Mouse (Mus musculus) liver (tissue): ENCODE data around the gene Npsr1.

ENCODE experiments used
- DNase-seq: peaks from one replicate; pipeline ENCODE4 v3.0.0-alpha.2; 2020; ENCODE audit warnings: mixed read lengths

The Npsr1 gene

DNA sequence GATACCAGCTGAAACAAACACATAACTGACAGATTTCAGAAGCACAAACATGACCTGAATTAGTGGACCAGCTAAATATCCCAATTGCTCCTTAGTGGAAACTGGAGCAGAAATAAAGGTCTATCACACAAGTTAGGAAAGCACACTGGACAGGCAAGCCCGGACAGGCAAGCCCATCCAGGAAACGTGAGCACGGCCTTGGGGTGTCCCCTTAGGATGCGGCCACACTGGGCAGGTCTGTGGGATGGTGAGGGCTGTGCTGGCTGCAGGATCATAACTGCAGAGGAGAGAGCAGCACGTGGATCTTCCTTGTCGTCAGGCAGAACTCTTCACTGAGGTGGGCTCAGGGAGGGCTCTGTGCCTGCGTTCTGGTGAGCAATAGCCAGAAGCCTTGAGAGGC, at the start of gene Npsr1:
Npsr1 (plus strand) TSS at position 301 of the 400 bp plus-strand sequence.
- no peak for DNase-seq

DNA sequence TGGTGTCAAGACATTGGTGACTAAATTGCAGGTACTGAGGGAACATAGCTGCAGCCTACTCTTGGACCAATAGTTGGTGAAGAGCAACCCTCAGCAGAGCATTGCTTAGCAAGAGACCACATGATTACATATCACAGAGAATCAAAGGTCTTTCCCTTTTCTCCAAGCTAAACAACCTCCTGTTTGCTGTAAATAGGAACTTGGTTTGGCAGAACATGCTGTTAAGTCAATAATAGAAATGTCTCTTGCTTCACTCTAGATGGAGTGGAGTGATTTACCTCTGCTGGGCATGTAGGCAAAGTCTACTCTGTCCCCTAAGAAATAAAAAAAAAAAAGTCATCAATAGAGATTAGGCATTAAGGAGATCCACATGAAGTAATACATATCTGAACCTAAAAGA, 46.3 kb upstream of the Npsr1 start:
- DNase-seq: no peak

DNA sequence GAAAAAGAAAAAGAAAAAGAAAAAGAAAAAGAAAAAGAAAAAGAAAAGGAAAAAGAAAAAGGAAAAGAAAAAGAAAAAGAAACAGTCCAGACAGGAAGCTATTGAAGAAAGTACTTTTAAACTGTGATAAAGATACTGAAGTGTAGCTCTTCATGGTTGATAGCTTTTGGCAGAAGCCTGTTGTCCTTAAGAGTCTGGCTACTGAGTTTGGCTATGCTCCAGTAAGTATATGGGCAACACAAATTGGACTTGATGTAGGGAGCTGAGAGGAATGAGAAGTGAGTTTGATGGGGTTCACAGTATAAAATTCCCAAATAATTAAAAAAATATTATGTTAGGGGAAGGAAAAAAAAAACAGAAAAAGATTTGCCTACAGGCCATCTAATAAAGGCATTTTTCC, 34.5 kb upstream of the Npsr1 start:
- no peak for DNase-seq

DNA sequence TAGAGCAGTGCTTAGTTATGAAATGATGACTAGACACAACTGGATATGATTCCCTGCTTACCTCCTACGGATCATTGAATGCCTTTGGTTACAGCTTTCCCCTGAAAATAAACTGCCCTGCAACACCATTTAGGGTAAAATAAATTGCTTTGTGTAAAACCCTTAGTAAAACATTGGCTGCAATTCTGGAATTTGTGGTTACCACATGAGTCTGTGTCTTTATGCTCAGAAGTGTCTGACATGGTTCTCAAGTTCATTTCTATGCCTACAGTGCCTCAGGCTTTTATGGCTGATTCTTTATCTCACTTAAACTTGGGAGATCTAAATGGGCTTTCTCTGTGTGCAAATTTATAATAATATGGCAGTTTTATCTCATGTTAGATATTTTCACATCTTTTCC, 26.1 kb upstream of the Npsr1 start:
- DNase-seq: no peak

DNA sequence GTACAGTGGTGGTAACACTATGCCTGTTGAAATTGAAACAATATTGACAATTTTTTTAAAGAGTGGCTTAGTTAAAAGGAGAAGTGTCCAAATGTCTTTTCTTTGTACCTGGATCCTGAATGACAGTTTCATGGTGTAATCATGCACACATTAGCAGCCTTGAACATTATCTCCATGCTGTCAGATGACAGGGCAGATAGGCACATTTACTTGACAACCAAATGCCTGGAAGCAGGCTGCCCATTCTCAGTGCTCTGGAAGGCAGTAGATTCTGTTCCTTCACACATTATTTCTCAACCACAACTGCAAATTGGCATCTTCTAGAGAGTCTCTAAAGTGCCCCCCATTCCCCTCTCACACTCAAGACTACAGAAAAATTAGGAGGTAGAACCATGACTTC, 20.2 kb upstream of the Npsr1 start:
- DNase-seq: no peak

DNA sequence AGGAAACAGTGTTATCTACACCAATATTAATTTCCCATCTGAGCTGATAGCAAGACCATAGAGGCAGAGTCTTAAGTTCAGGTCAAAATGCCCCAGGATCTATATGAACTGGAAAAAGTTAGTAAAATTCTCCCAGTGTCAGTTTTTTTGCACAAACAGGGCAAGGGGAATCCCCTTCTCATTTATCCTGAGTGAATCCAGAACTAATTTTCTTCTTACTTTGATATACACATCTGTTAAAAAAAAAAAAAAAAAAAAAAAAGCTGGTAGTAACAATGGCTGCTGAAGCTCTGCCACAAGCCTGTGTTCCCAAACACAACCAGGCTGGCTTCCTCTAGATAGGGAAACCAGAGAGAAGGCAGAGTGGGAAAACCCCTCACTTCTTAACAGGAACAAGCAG, 5.9 kb upstream of the Npsr1 start:
- DNase-seq: no peak

DNA sequence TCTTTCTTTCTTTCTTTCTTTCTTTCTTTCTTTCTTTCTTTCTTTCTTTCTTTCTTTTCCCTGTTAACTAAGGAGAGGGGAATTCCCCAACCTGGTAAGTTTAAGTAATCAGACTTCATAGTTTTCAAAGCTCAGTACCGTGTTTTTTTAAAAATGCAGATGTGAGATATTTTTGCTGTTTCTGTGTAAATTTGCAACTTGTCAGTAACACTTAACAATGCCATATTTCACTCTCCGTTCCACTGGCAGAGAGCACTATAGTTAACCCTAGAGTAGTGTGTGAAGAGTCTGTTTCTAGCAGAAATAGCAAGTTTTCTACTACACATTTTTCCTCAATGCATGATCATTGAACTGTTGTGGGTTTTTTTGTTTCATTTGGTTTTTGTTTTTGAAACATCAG, 730 bp downstream of the Npsr1 start:
- no peak for DNase-seq

DNA sequence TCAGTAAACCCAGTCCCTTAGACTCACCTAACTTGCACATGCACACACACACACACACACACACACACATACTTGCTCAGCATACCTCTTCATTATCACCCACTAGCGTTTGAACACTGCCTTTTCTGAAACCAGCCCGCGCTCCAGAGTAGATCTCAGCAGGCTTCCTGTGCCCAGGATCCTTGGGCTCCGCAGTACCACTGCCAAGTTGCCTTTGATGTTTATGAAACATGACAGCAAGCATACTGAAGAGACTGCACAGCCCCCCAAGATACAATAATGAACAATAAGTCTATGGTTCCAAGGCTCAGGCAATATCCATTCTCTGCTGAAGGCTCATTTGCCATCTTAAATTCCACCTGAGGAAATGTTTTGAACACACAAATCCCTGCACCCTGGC, 1.8 kb downstream of the Npsr1 start:
- DNase-seq: no peak

DNA sequence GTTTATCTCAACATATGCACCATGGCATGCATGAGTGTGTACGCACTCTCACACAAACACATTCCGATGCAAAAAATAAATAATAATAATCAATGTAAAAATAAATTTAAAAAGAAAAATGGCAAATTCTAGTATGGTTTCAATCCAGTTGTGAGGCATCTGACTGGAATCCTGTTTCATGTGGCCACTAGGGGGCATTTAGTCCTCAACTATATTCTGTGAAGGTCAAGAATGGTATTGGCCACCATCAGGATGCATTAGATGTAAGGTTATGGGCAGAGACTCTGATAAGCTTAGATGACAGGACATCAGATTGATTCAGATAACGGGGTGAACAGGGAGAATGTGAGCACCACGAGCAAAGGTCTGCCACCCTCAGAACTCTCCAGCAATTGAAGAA, 21.6 kb downstream of the Npsr1 start:
- peak; percentile 13 for DNase-seq

DNA sequence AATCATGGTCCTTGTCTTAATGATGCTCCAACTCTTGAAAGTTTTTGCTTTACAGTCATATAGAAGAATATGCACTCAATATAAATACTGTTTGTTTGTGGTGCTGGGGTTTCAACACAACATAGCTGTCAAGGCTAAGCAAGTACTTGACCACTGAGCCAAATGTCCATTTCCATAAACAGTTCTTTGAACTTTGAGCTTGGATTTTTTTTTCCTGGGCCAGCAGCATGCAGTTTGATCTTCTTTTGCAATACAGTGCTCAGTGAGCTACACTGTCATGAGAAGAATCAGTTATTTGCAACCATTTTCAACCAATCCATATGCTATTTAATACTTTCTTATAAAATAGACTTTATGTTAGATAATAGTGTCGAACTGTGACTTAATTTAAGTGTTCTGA, 35.3 kb downstream of the Npsr1 start:
- DNase-seq: no peak

DNA sequence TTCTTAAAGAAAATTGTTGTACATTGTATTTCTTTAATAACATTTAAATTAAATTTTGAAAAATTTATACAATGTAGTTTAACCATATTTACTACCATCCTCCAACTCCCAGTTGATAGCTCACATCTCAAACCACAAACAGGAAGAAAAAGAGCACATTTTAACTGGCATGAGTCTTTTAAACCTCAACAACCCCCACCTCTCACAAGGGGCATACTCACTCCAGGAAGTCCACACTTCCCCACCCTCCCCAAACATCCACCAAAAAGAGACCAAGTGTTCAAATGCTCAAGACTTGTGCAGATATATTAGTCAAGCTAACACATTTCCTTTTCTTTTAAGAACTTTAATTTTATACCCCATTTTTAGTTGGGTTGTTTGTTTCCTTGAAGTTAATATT, 38.6 kb downstream of the Npsr1 start:
- no peak for DNase-seq

DNA sequence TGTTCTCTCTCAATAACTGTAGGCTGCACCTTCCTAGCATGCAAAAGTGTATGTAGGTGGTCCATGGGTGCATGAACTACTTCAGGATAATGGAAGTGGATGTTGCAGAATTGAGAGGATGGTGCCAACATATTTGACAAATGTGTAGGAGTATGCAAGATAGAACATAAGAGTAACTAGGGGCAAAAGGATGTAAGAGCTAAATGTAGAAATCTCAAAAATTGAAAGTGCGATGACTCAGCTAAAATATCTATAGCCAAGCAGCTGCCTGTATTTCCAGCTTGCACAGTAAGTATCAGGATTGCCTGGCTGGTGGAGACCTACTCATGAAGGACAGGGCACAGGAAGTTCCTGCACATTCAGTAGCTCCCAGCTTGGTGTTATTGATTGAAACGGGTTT, 46.5 kb downstream of the Npsr1 start:
- DNase-seq: no peak

DNA sequence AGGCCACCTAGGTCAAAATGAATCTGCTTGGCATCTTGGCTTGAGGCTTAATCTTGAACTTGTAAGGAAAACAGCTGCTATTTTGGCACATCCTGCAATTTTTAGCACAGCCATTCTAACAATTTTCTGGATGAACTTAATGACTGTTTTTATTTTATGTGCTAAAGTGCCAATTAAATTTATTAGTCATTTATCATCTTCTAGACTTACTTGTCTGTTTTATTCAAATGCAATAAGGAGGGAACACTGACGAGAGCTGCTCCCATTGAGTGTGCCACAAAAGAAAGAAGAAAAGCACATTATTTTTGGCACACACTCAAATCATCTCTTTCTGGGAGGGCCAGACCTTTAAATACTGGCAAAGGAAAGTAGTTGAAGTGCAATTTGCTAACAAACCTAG, 59.4 kb downstream of the Npsr1 start:
- no peak for DNase-seq

DNA sequence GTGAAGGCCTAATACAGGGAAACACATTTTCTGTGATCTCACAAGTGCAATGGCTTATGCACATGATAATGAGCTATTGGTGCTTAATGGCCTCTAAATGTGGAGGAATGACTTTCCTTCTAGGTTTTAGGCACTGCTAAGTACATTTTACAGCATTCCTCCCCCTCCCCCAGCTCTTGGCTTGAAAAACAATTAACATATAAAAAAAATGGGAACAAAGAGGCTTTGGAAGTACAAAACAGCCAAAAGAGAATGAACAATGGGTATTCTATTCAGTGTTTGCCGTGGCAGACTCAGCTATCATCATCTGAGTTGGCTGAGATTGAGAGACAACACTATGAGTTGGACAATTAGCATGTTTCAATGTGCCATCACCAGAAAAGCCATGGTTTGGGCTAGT, 62.6 kb downstream of the Npsr1 start:
- DNase-seq: no peak

DNA sequence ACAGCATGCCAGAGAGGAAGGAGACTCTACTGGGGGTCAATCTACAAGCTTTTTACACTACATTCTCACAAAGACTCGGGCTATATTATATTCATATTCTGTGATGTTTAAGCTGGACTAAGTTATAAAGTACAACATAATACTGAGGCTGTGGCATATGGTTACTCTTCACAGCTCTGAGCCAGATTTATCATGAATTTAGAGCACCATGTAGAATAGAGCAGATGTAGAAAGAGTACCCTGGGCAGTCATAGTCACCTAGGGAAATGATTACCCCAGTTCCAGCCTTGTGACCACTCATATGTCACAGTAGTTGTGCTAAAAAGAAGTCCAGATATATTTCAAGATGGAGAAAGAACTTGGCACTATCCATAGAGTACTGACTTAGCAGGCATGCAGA, 70.7 kb downstream of the Npsr1 start:
- DNase-seq: no peak

DNA sequence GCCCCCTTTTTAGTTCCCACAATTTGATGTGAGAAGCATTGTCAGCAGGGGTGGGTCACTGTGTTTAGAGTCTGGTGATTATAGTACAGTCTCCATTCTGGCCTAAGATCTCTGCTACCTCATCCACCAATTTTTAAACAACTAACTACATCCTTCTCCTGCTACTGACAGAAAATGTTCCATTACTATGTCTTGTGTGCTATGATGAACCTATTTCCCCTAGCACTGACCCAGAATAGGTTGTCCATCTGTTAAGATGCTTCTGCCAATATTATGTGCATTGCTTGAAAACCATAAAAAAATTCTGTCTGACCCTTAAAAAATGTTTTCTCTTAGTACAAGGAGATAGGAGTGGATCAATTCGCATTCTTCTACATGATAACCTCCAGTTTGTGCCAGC, 72.9 kb downstream of the Npsr1 start:
- DNase-seq: no peak

DNA sequence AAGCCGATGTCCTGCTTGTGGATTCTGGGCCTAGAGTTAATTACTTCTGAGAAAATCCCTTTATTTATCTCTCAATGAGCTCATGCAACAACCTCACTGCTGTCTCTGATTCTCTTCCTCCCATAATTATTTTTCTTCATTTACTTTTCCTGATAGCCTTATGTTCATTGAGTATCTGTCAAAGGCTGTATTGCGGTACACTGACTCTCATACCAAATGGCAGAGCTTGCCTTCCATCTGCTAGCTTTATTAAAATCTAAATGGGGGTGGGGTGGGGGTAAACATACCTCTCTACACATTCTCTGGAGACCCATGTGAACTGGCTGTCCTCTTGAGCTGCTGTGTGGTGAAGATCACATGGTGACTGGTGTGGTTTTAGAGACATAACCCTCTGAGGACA, 80.9 kb downstream of the Npsr1 start:
- no peak for DNase-seq

DNA sequence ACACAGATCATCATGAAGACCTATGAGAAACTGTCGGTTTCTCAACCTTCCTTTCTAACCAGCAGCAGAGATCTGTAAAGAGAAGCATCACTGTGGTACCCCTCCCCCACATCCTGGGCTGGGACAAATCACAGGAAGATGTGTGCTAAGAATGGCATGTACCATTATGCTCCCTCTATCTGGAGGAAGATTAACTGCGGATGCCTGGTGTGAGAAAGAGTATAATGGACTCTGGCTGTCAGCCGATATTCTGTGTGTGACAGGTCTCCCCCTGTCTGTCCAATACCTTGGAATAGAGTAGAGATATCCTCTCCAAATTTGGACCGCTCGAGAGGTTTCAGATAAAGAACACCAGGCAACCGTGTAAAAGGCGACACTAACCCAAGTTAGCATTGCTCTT, 83.1 kb downstream of the Npsr1 start:
- no peak for DNase-seq

DNA sequence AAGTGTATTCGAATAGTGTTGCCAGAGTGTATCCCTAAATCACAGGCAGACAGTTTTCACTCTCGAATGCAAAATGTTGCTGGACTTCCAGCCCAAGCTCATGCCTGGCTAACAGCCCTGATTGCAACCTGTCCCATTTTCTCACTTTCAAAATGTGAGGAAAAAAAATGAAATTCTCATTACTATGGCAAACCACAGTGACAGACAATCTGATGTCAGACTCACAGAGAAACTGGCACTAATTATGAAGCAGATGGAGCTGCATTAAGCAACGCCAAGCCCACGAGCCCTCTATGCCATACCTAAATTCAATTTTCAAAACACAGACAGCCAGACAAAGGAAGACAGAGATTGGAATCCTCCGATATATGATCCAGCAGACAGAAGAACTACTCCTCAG, 88.5 kb downstream of the Npsr1 start:
- no peak for DNase-seq

DNA sequence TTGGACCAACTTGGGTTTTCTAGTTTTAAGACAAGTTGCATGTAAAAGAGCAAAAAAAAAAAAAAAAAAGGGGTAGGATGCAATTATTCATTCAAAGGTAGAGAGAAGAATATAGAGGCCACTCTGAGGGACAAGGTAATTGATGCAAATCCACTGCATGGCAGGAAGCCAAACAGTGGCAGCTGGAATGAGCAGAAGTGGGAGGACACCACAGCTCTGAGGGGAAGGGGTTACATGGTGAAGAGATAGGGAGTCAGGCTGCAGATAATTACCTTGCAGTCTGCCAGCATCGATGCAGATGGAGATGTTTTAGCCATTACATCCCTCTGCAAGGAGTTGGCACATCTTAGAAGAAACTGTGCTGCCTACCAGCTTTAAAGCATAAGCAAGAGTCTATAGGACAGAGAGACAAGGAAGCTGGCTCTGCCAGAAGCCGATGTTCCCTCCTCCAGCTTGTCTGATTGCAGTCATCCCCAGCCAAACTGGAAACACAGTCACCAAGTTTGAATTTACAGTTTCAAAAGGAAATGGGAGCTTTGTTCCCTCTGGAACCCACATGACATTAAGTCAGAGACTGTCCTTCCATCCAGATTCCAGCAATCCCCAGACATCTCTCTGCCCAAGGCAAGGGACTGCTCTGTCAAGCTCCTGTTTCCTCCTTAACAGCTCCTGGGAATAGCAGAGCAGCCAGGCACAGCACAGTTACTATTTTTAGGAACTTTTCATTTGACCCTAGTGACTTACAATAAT, 91.9 kb downstream of the Npsr1 start:
- DNase-seq: no peak

DNA sequence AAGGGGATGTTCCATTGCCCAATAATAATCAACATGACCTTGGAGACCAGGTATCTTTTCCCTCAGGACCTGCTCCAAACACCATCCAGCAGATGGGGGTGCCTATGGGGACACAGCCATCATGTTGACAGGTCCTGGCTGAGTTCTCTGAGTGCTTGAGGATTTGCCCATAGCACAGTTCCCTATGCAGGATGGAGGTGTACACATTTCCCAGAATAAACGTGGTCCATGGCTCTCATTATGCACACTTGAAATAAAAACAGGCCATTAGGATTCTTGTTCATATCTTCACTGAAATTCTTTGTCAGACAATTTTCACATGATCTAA, 92.4 kb downstream of the Npsr1 start:
- DNase-seq: no peak

DNA sequence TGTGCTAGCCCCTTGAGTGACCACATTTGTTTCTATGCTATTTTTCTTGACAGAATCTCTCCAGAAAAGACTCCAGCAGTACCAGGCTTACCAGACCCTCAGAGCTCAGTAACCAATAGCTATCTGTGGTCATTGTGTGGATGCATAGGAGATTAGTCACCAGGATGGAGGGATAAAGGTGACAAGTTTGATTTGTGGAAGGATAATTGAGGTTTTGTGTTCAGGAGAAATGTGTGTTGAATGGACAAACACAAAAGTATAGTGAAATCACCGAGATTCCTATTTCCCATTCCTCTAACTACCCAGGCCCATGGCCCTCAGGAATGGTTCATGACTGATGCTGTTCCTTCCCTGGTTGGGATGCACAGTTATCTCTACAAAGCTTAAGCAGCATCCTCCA, 100.5 kb downstream of the Npsr1 start:
- DNase-seq: no peak

DNA sequence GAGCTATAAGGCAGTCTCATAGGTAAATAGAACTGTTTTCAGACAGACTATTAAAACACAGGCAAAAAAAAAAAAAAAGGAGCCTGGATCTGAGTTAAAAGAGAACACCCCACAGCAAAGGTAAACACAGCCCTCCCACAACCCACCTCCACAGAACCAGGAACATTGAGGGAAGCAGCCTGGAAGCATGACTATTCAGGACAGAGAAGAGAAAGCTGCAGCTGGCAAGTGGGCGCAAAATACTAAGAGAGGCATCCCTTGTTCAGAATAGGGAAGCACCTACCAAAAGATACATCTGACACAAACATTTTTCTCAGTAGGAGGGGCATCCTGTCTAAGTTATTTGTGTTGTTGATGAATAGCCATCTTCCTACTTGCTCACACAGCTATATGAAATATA, 113.8 kb downstream of the Npsr1 start:
- no peak for DNase-seq

DNA sequence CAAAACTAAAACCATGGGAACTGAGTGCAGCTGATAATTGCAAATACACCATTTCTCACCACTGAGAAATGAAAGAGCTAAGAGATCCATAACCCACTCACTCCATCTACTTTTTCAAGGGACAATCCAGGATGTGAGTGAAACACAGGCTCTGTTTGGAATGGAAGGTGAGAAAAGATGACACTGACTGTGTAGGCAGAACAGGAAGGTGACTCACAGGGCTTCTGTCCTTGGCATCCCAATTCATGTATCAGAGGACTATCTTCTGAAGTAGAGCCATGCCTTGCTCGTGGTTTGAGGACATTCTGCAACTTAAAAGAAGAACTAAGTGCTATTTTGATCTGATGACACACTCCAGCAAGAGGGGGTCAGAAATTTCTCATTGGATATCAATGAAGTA, 119.9 kb downstream of the Npsr1 start:
- no peak for DNase-seq

DNA sequence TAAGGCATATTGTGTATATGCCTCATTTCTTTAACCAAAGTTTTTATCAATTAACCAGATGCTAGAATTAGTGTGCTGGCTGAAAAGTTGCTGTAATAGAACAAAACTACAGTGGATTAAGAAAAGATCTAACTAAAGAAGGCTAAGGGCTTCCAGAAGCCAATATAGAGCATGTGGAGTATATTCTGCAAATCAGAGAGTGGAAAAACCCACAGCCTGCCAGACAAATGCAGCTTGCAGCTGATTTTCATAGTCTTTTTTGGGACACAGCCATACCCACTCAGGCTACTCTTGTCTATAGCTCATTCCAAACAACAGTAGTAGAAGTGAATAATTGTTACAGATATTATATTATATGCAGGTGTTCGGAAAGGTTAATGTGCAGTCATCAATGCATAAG, 138.7 kb downstream of the Npsr1 start:
- no peak for DNase-seq

DNA sequence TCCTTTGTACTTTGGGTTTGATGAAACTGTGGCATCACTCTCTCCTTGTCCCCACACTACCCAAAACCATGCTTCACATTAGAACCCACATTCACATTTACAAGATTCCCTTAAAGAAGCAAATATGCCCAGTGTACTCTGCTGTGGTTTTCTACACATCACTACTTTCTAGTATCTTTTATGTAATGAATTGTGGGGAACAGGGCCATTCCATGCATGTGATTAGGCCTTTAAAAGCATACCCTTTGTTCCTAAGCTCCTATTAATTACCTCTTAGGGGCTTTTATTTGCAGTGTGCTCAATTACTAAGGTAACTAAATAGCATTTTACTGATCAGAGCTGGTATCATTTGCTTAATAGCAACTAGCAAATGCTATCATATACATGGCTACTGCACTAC, 149.8 kb downstream of the Npsr1 start:
- no peak for DNase-seq
